Mouse (Mus musculus): Measurements from ENCODE around the gene Mepe.
A peak's percentile ranks its signal among the peaks of the same experiment; 100 is the strongest.

The Mepe gene

GRCm38 (mm10) chr5:104325029-104325428, at the start of gene Mepe:
Gene Mepe, plus strand, starts transcription at chr5:104325329.
- no peak for DNase-seq (ENCODE audit: low spot score in 2 of 2)

GRCm38 (mm10) chr5:104294201-104294600, 30.9 kb upstream of the Mepe start:
- DNase-seq (ENCODE audit: low spot score in 2 of 2) = no peak

- no peak for DNase-seq (ENCODE audit: low spot score in 2 of 2)
Measured at GRCm38 (mm10) chr5:104298994-104299393, 26.1 kb upstream of the Mepe start, which contains the start of gene Ibsp. Gene Ibsp, plus strand, starts transcription at chr5:104299171.

- DNase-seq (ENCODE audit: low spot score in 2 of 2) = no peak
Measured at GRCm38 (mm10) chr5:104314073-104314472, 11.1 kb upstream of the Mepe start.

DNA sequence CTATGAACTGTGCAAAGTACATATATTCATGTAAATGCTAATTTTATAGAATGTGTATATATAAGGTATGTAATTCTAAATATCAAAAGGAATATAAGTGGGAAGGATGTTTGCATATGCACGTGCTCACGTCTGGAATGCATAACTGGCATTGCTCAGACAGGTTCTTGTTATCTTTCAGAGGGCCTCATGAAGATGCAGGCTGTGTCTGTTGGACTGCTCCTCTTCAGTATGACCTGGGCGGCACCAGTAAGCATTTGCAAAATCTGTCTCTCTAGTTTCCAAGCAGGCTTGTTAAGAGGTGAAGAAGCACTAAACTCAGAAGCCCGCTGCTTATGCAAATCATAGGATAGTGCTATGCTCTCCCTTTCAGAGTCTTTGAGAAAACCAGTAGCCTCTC, 1.8 kb downstream of the Mepe start:
- no peak for DNase-seq (ENCODE audit: low spot score in 2 of 2)

GRCm38 (mm10) chr5:104327389-104327788, 2.3 kb downstream of the Mepe start:
- DNase-seq (ENCODE audit: low spot score in 2 of 2) = no peak

GRCm38 (mm10) chr5:104327876-104328275, 2.7 kb downstream of the Mepe start:
- no peak for DNase-seq (ENCODE audit: low spot score in 2 of 2)

DNA sequence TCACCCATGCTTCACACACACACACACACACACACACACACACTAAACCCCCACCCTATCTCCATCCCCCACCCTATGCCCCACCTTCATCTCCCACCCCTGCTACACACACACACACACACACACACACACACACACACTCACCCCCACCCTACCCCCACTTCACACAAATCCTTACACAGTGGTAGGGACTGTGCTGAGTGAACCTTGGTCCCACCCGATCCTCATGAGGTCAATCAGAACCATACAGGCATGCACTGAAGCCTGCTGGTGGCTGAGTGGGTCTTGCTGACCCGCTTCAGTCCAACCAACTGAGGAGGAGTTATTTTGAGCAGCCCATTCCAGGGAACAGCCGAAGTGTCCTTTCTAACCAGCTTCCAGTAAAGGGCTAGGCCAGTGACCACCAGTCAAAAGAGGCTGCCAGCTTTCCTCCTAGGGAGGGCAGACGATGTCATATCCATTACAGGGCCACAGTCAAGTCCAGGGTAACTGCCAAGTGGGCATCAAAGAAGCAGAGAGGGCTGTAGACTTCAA, 3.3 kb downstream of the Mepe start:
- DNase-seq (ENCODE audit: low spot score in 2 of 2) = no peak

GRCm38 (mm10) chr5:104329381-104329780, 4.3 kb downstream of the Mepe start:
- DNase-seq (ENCODE audit: low spot score in 2 of 2) = peak in 1 of 2 experiments; percentile 40

GRCm38 (mm10) chr5:104330088-104330487, 5.0 kb downstream of the Mepe start:
- no peak for DNase-seq (ENCODE audit: low spot score in 2 of 2)

DNA sequence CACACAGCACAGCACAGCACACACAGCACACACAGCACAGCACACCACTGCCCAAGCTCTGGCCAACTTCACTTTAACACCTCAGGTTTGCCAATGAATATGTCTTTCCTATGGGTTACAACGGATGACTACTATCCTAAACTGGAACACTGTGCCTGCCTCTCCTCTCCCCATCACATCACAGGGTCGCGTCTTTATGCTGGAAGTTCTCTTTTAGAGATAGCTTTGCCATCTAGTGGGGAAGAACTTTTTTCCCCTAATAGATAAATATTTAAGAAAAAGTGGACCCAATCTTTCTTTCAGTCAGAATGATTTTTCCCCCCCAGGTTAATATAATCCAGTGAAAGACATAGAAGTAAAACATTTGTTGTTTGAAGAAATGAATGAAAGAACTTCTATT, 7.2 kb downstream of the Mepe start:
- DNase-seq (ENCODE audit: low spot score in 2 of 2) = no peak

GRCm38 (mm10) chr5:104333231-104333640, 8.1 kb downstream of the Mepe start:
- DNase-seq (ENCODE audit: low spot score in 2 of 2) = peak; percentile 61 to 81

DNA sequence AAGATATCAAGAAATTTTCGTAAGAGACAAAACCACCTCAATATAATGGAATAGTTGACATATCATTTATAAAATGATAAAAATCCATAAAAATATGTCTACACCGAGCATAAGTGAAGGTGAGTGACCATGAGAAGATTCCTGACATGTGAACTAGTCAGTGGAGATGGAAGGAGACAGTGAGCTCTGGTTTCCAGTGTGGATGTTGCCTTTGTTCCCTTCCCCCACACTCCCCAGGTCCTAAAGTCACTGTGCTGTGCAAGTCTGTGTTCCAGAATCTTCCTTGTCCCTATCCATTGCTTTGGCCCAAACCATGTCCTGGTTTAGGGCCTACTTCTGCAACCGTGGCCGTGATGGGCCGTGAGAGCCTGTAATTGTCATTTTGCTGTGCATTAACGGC, 8.5 kb downstream of the Mepe start:
- DNase-seq (ENCODE audit: low spot score in 2 of 2) = no peak

DNA sequence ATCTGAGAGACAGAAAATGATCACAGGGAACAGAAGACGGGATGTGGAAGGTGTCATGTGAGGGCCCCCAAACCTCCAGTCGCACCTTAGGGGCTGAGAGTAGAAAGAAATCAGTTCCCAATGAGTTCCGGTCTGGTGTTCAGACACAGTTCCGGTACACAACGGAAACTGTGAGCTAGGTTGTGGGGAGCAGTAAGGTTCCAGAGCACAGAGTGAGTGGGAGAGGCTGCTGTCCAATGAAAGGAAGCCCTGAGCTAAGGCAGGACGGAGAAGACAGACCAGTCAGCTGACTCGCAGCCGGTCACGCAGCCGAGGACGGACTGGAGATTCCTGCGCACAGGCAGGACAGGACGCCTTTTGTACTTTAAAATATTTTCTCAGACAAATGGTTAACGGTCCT, 9.4 kb downstream of the Mepe start:
- DNase-seq (ENCODE audit: low spot score in 2 of 2) = no peak

DNA sequence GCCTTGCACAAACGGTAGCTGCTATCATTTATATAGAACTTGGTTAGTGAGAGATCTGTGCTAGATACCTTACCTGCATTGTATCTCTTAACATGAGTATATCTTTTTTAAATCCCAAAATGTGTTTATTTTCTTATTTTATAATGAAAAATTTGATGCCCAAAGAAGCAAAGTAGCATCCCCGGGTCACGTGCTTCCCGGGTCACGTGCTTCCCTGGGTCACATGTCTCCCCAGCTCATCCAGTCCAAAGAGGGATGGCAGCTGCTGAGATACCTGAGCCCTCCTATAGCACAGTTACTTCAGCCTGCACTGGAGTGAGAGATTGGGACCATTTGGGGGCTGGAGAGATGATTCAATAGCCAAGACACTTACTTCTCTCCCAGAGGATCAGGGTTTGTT, 10.8 kb downstream of the Mepe start:
- DNase-seq (ENCODE audit: low spot score in 2 of 2) = no peak

GRCm38 (mm10) chr5:104337491-104337890, 12.4 kb downstream of the Mepe start:
- DNase-seq (ENCODE audit: low spot score in 2 of 2) = no peak

- DNase-seq (ENCODE audit: low spot score in 2 of 2) = peak; percentile 31 to 41
Measured at GRCm38 (mm10) chr5:104339009-104339408, 13.9 kb downstream of the Mepe start.

- peak in 1 of 2 experiments; percentile 39 for DNase-seq (ENCODE audit: low spot score in 2 of 2)
Measured at GRCm38 (mm10) chr5:104339706-104340512, 14.8 kb downstream of the Mepe start.

GRCm38 (mm10) chr5:104340513-104340829, 15.3 kb downstream of the Mepe start:
- no peak for DNase-seq (ENCODE audit: low spot score in 2 of 2)

DNA sequence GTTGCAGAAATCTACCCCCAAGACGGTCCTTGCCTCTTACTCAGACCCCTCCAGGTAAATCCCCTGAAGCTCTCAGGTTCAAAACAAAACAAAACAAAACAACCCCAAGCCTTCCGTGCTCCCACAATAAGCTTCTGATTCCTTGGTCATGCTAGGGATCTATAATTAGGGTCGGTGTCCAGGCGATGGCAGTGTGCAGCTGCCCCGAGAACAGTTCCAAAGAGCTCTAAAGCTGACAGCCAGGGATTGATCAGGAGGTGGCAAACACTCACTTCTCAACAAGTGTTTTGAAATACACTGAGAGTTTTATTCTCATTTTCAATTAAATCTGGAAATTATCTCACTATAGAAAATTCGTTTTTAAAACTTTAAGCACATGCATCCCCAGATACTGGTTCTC, 17.8 kb downstream of the Mepe start:
- no peak for DNase-seq (ENCODE audit: low spot score in 2 of 2)

GRCm38 (mm10) chr5:104344526-104345240, 19.6 kb downstream of the Mepe start:
- no peak for DNase-seq (ENCODE audit: low spot score in 2 of 2)

DNA sequence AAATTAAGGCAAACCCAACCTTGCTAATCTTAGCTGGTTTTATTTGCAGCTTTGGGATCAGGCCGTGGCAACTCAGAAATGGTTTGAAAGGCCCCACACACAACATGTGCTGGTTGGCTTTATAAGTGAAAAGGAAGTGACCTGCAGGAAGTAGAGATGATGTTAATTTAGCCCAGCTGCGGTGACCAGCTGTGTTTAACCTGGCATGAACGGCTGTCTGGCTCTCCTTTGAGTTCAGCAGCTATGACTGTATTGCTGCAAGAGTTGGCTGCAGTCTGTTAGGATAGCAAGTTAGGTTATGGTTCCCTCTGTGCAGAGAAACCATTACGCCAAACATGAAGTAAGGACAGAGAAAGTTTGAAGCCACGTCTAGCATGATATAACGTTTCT, 20.1 kb downstream of the Mepe start:
- no peak for DNase-seq (ENCODE audit: low spot score in 2 of 2)

- no peak for DNase-seq (ENCODE audit: low spot score in 2 of 2)
Measured at GRCm38 (mm10) chr5:104351041-104351440, 25.9 kb downstream of the Mepe start.

Measured in frontal cortex, postnatal 36 days (tissue).